Mouse (Mus musculus) bone marrow, adult 2 months (tissue): ENCODE measurements around the gene Sbno2.

Source experiments
- CTCF ChIP-seq: fragments of 200-500 bp; IDR thresholded peaks from 2 replicates; pipeline ENCODE4 v1.5.1; 2011; ENCODE audit warnings: low read length, control low read depth; ENCODE audit not compliant: control insufficient read depth, insufficient read depth
- POLR2A ChIP-seq: fragments of 200-500 bp; IDR thresholded peaks from 2 replicates; pipeline ENCODE4 v1.6.1; 2011; ENCODE audit warnings: low read depth, mild to moderate bottlenecking, control low read depth, low read length, borderline replicate concordance; ENCODE audit not compliant: control insufficient read depth

DNA sequence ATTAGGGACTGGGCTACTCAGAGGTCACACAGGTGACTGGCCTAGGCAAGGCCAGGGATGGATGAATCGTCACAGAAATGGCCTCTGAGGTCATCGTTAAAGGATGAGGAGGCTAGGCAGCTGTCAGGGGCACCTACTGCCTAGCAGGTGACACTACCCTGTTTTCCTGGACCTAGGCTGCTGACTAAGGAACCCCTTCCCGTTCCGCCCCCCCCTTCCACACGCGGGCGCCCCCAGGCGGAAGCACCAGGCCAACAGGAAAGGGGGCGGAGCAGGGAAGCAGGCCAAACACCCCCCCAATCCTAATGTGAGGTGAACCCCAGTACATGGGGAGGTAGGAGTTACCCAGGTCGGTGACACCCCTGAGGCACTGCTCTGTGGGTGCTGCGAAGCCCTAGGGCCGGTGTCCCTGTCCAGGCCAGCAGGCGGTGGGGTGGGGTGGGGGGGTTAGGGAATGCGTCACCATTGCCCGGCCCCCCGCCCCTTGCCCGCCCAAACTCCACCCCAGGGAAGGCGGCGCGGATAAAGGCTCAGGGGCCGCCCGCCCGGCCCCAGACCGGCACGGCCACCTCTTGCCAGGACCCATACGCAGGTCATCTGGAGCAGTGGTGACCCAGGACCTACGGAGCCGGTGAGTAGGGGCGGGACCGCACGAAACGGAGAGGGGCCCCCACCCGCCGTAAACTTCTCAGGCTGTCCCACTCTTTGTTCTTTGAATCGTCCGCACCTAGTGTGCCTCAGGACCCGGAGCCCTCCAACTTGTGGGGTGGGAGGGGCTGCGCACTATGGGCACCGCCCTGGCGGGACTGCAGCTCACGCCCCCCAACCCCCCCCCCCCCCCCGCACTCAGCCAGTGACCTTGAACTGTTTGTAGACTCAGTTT is 42.6 kb upstream of the Sbno2 start, which contains the start of gene Midn:
- TF ChIP-seq CTCF (peak; percentile 37; the same call in 1 of the 2 replicates), POLR2A (peak; percentile 89; the same call in 1 of the 2 replicates)
